Mouse (Mus musculus) spleen, adult 2 months (tissue): Measurements from ENCODE around the gene Cox4i2. TPM values are rescaled to one million over a fixed set of nuclear protein-coding genes. Genes with fewer than 3 reads are reported as not detected.

Experiments
- DNase-seq, 2 experiments: peaks; one replicate each; pipeline versions ENCODE4 v3.0.0 to v3.0.0-alpha.2; 2012 to 2021; ENCODE audit warnings: low spot score in 2 of 2, low read depth in 1 of 2
- H3K27ac ChIP-seq: fragments of 200-500 bp; 2 replicates; pipeline ENCODE4 v1.5.1; 2012; ENCODE audit warnings: low read length, inconsistent platforms; ENCODE audit not compliant: insufficient read depth
- H3K27me3 ChIP-seq: fragments of 200-500 bp; 2 replicates; pipeline ENCODE4 v1.6.1; 2012; ENCODE audit warnings: mild to moderate bottlenecking, moderate library complexity, low read length, inconsistent platforms; ENCODE audit not compliant: control insufficient read depth, insufficient read depth
- H3K36me3 ChIP-seq: fragments of 200-500 bp; 2 replicates; pipeline ENCODE4 v1.6.1; 2012; ENCODE audit warnings: mild to moderate bottlenecking, low read length, inconsistent platforms; ENCODE audit not compliant: control insufficient read depth, insufficient read depth
- H3K4me1 ChIP-seq: fragments of 200-500 bp; 2 replicates; pipeline ENCODE4 v1.6.1; 2011; ENCODE audit warnings: inconsistent platforms; ENCODE audit not compliant: control insufficient read depth, insufficient read depth, insufficient read length
- H3K4me3 ChIP-seq: fragments of 200-500 bp; 2 replicates; pipeline ENCODE4 v1.5.1; 2011; ENCODE audit warnings: mild to moderate bottlenecking, inconsistent platforms; ENCODE audit not compliant: insufficient read depth, insufficient read length; ENCODE audit errors: extremely low read depth
- CTCF ChIP-seq: fragments of 200-500 bp; IDR thresholded peaks from 2 replicates; pipeline ENCODE4 v1.5.1; 2011; ENCODE audit warnings: mild to moderate bottlenecking, inconsistent platforms; ENCODE audit not compliant: insufficient read depth, insufficient read length, insufficient replicate concordance; ENCODE audit errors: extremely low read depth
- POLR2A ChIP-seq: fragments of 200-500 bp; IDR thresholded peaks from 2 replicates; pipeline ENCODE4 v1.6.1; 2011; ENCODE audit warnings: low read depth, low read length, inconsistent platforms
- WGBS: fragments of 180-500 bp; shearing (Covaris S2); methylation state at CpG from one replicate; pipeline ENCODE4 v1.1.7; 2018; 5-methylcytosine and 5-hydroxymethylcytosine counted together
- polyA plus RNA-seq: library from polyadenylated mRNA; depleted of rRNA; stranded (reverse); fragments of >200 nt; gene quantifications from 2 replicates; pipeline ENCODE4 v1.2.3, GENCODE M21; 2012

The Cox4i2 gene
- polyA plus RNA-seq, 1 experiment, result 0.56 TPM

GRCm38 (mm10) chr2:152709066-152709465, 44.9 kb upstream of the Cox4i2 start:
- TF ChIP-seq POLR2A (no peak), CTCF (no peak)
- no peaks in the 10 kb centered on the region for H3K4me1 ChIP-seq
- DNase-seq, result no peak
- 69% methylated on average over 5 of the region's 5 CpGs for WGBS
- no peak overlapping the region for H3K4me3 ChIP-seq
- H3K27ac ChIP-seq, result no peak overlapping the region
- H3K27me3 ChIP-seq, result no peaks in the 10 kb centered on the region
- peaks cover 37% of the 10 kb centered on the region for H3K36me3 ChIP-seq

- H3K27ac ChIP-seq, result no peak overlapping the region
- H3K36me3 ChIP-seq, result no peaks in the 10 kb centered on the region
- TF ChIP-seq CTCF (no peak), POLR2A (no peak)
- no peak overlapping the region for H3K4me3 ChIP-seq
- no peak for DNase-seq
- H3K27me3 ChIP-seq, result no peaks in the 10 kb centered on the region
- H3K4me1 ChIP-seq, result no peaks in the 10 kb centered on the region
- 76% methylated on average over 6 of the region's 6 CpGs for WGBS
Observed at GRCm38 (mm10) chr2:152716241-152716772, 37.7 kb upstream of the Cox4i2 start.

GRCm38 (mm10) chr2:152717652-152718051, 36.3 kb upstream of the Cox4i2 start:
- Histone ChIP-seq H3K4me3 (no peak overlapping the region), H3K27ac (no peak overlapping the region), H3K36me3 (no peaks in the 10 kb centered on the region), H3K4me1 (no peaks in the 10 kb centered on the region), H3K27me3 (no peaks in the 10 kb centered on the region)
- no peak for DNase-seq
- 89% methylated on average over 11 of the region's 11 CpGs for WGBS
- no peak for TF ChIP-seq POLR2A
- no peak for TF ChIP-seq CTCF

GRCm38 (mm10) chr2:152718076-152718475, 35.9 kb upstream of the Cox4i2 start:
- no peak for TF ChIP-seq POLR2A
- TF ChIP-seq CTCF, result no peak
- Histone ChIP-seq H3K4me1 (no peaks in the 10 kb centered on the region), H3K4me3 (no peak overlapping the region), H3K27ac (no peak overlapping the region), H3K36me3 (no peaks in the 10 kb centered on the region), H3K27me3 (no peaks in the 10 kb centered on the region)
- no peak for DNase-seq
- WGBS, result 89% methylated on average over 6 of the region's 6 CpGs

- no peak overlapping the region for H3K4me3 ChIP-seq
- no peak for DNase-seq
- H3K27me3 ChIP-seq, result peaks cover 7% of the 10 kb centered on the region
- WGBS, result 4% methylated on average over 37 of the region's 37 CpGs
- H3K36me3 ChIP-seq, result no peaks in the 10 kb centered on the region
- 0 out of 2 replicates have a peak, but pooled peaks cover 7% of the 10 kb centered on the region for H3K4me1 ChIP-seq
- H3K27ac ChIP-seq, result no peak overlapping the region
- TF ChIP-seq CTCF (no peak), POLR2A (no peak)
Observed at GRCm38 (mm10) chr2:152723651-152724331, 30.2 kb upstream of the Cox4i2 start.

GRCm38 (mm10) chr2:152724332-152724723, 29.6 kb upstream of the Cox4i2 start:
- Histone ChIP-seq H3K4me3 (no peak overlapping the region), H3K4me1 (0 out of 2 replicates have a peak, but pooled peaks cover 7% of the 10 kb centered on the region), H3K27me3 (peaks cover 7% of the 10 kb centered on the region), H3K27ac (no peak overlapping the region), H3K36me3 (no peaks in the 10 kb centered on the region)
- WGBS, result 91% methylated on average over 3 of the region's 3 CpGs
- TF ChIP-seq CTCF, result no peak
- TF ChIP-seq POLR2A, result no peak
- DNase-seq, result no peak

GRCm38 (mm10) chr2:152725178-152725750, 28.7 kb upstream of the Cox4i2 start:
- DNase-seq, result no peak
- no peak overlapping the region for H3K4me3 ChIP-seq
- H3K27me3 ChIP-seq, result peaks cover 7% of the 10 kb centered on the region
- WGBS, result 87% methylated on average over 15 of the region's 15 CpGs
- TF ChIP-seq POLR2A, result no peak
- TF ChIP-seq CTCF, result no peak
- no peaks in the 10 kb centered on the region for H3K36me3 ChIP-seq
- H3K4me1 ChIP-seq, result 0 out of 2 replicates have a peak, but pooled peaks cover 7% of the 10 kb centered on the region
- no peak overlapping the region for H3K27ac ChIP-seq
